Mouse (Mus musculus) small intestine, adult 2 months (tissue): ENCODE measurements around the gene Gm20388.

Experiments
- CTCF ChIP-seq: fragments of 200-500 bp; IDR thresholded peaks from 2 replicates; pipeline ENCODE4 v1.5.1; 2012; ENCODE audit warnings: low read depth, mild to moderate bottlenecking, control low read depth, inconsistent platforms, low read length, moderate library complexity, mixed read lengths; ENCODE audit not compliant: insufficient replicate concordance, insufficient read length; ENCODE audit errors: extremely low read depth
- POLR2A ChIP-seq: fragments of 200-500 bp; IDR thresholded peaks from 2 replicates; pipeline ENCODE4 v1.6.1; 2012; ENCODE audit warnings: low read depth, mild to moderate bottlenecking, control low read depth, inconsistent platforms, low read length, moderate library complexity

GRCm38 (mm10) chr8:123340071-123340470 lies 3429.4 kb downstream of the Gm20388 start:
- TF ChIP-seq CTCF: peak; percentile 34; the same call in 1 of the 2 replicates
- TF ChIP-seq POLR2A: no peak
